Mouse (Mus musculus): ENCODE results near the gene Sh3rf3. TPM values are rescaled to one million over a fixed set of nuclear protein-coding genes. Genes with fewer than 3 reads are reported as not detected.
A peak's percentile ranks its signal among the peaks of the same experiment; 100 is the strongest.

Sh3rf3 gene
- polyA plus RNA-seq, 1 experiment from 2014 or later, result 0.17 TPM

DNA sequence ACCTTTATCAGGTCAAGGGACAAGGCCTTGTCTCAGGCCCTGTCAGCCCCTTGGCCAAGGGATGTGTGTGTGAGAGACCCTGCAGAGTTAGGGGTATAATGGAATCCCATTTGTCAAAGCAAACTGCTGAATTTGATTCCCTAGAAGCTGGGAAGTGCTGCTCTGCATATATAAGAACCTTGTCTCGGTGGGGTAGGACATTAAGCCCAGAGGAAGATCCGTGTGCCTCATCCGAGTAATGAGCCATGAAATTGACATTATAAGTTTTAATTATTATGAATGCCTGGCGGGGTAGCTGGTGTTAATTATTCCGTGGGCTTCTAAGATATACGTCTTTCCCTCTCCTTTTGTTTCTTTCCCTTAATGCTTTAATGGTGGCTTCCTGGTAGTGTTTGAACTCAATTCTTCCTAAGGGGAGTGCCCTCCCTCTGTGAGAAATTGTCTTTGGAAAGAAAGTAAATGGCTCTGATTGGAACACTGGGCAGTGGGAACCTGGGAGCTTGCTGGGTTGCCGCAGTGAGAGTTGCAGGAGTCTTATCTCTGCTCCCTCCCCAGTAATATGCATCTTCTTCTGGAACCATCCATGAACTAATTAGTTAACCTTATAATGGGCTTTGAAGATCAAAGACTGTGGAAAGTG lies 166.3 kb downstream of the Sh3rf3 start:
- H3K27me3 ChIP-seq (replicated peaks; ENCODE audit: control insufficient read depth, insufficient read depth, low read length), result no peaks in the 10 kb centered on the region
- WGBS, result 69% methylated on average over 7 of the region's 7 CpGs
- H3K9me3 ChIP-seq (ENCODE audit: control insufficient read depth), result no peaks in the 10 kb centered on the region
- H3K4me1 ChIP-seq (replicated peaks; ENCODE audit: control insufficient read depth, insufficient read depth, low read length), result no peaks in the 10 kb centered on the region
- TF ChIP-seq CTCF (IDR thresholded peaks at IDR 0.05; ENCODE audit: low read depth), result no peak
- H3K9ac ChIP-seq (ENCODE audit: low read depth, low read length), result no peak overlapping the region
- no peak overlapping the region for H3K4me3 ChIP-seq (ENCODE audit: low read depth, low read length)
- no peak overlapping the region for H3K4me2 ChIP-seq (replicated peaks; ENCODE audit: low read depth)
- no peak overlapping the region for H3K27ac ChIP-seq (ENCODE audit: low read depth, low read length)
- ATAC-seq, result no peak
- H3K36me3 ChIP-seq (ENCODE audit: control insufficient read depth, insufficient read depth), result no peaks in the 10 kb centered on the region

DNA sequence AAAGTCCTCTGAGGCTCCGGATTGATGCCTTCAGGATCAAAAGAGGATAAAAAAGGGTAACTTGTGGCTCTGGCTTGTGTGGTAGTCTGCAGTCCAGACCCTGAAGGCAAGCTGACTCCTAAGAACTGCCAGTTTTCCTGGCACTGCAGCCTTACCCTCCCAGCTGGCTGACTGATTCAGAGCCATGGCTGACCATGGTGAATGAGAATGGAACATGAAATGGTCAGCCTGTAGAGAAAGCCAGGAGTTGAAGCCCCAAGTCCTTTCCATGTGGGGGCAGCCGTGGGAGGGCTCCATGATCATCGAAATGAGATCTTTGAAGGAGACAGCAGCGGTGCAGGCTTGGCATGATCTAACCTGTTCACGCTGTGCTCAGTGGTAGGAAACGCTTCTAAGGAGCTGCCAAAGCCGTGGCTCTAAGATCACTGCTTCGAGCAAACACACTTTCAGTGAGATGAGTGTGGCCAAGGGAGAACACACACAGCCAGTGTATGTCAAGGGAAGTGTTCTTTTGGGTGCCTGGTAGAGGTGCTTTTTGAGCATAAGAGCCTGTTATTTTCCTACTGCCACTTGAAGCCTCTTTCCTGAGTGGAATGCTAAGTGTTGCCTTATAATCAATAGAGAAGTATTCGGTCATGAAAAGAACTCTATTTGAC lies 168.6 kb downstream of the Sh3rf3 start:
- ATAC-seq, result no peak
- Histone ChIP-seq H3K9ac (ENCODE audit: low read depth, low read length) (no peak overlapping the region), H3K9me3 (ENCODE audit: control insufficient read depth) (no peaks in the 10 kb centered on the region), H3K4me2 (replicated peaks; ENCODE audit: low read depth) (no peak overlapping the region), H3K36me3 (ENCODE audit: control insufficient read depth, insufficient read depth) (no peaks in the 10 kb centered on the region), H3K4me3 (ENCODE audit: low read depth, low read length) (no peak overlapping the region), H3K27me3 (replicated peaks; ENCODE audit: control insufficient read depth, insufficient read depth, low read length) (no peaks in the 10 kb centered on the region), H3K4me1 (replicated peaks; ENCODE audit: control insufficient read depth, insufficient read depth, low read length) (no peaks in the 10 kb centered on the region), H3K27ac (ENCODE audit: low read depth, low read length) (no peak overlapping the region)
- no peak for TF ChIP-seq CTCF (IDR thresholded peaks at IDR 0.05; ENCODE audit: low read depth)
- 93% methylated on average over 9 of the region's 9 CpGs for WGBS

DNA sequence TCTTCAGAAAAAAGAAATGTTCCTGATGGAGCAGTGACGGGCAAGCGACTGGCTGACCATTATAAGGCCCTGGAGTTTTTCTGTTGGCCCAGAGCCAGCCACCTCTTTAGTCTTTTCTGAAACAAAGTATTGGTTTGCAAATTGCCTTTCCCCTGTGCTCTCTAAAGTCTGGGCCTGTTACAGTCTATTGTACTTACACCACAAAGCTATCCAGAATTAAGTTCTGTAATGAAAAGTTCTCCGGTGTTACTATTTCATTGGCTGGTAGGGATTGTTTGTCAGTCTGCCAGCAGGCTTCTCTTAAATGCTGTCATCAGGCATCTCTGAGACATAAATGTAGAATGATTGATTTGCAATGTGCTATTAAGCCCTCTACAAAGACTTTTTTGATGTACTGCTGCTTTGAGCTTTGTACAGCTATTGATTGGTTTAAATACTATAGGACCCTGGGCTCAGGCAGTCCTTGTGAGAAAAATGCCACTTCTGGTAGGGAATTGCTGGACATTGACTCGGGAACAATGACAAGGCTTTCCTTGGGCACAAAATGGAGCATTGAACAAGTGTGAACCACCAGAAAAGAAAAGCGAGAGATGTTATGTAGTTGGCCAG lies 169.5 kb downstream of the Sh3rf3 start:
- TF ChIP-seq CTCF (IDR thresholded peaks at IDR 0.05; ENCODE audit: low read depth), result no peak
- no peak for ATAC-seq
- H3K4me2 ChIP-seq (replicated peaks; ENCODE audit: low read depth), result no peak overlapping the region
- no peaks in the 10 kb centered on the region for H3K9me3 ChIP-seq (ENCODE audit: control insufficient read depth)
- no peaks in the 10 kb centered on the region for H3K4me1 ChIP-seq (replicated peaks; ENCODE audit: control insufficient read depth, insufficient read depth, low read length)
- WGBS, result 78% methylated on average over 5 of the region's 5 CpGs
- no peak overlapping the region for H3K4me3 ChIP-seq (ENCODE audit: low read depth, low read length)
- no peak overlapping the region for H3K9ac ChIP-seq (ENCODE audit: low read depth, low read length)
- no peaks in the 10 kb centered on the region for H3K27me3 ChIP-seq (replicated peaks; ENCODE audit: control insufficient read depth, insufficient read depth, low read length)
- H3K27ac ChIP-seq (ENCODE audit: low read depth, low read length), result no peak overlapping the region
- no peaks in the 10 kb centered on the region for H3K36me3 ChIP-seq (ENCODE audit: control insufficient read depth, insufficient read depth)

DNA sequence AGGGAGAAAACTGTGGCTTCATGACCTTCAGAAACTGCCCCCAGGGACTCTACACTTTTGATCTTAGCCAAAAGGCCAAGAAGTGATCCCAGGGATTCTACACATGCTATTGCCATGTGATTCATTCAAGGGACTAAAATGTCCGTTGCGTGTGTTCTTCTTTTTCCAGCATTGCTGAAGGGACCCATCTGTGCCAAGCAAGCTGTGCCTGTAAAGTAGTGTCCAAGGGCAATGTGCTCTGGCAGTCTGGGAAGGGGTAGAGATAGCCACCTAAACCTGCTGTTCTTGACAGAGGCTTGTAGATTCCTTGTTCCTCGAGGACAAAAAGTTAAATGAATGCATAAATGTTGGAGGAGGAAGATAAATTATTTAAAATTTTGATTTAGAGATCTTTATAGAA lies 178.5 kb downstream of the Sh3rf3 start:
- H3K4me1 ChIP-seq (replicated peaks; ENCODE audit: control insufficient read depth, insufficient read depth, low read length), result no peaks in the 10 kb centered on the region
- TF ChIP-seq CTCF (IDR thresholded peaks at IDR 0.05; ENCODE audit: low read depth), result no peak
- no peaks in the 10 kb centered on the region for H3K36me3 ChIP-seq (ENCODE audit: control insufficient read depth, insufficient read depth)
- ATAC-seq, result no peak
- no peak overlapping the region for H3K4me2 ChIP-seq (replicated peaks; ENCODE audit: low read depth)
- H3K27ac ChIP-seq (ENCODE audit: low read depth, low read length), result no peak overlapping the region
- no peaks in the 10 kb centered on the region for H3K9me3 ChIP-seq (ENCODE audit: control insufficient read depth)
- H3K9ac ChIP-seq (ENCODE audit: low read depth, low read length), result no peak overlapping the region
- no peaks in the 10 kb centered on the region for H3K27me3 ChIP-seq (replicated peaks; ENCODE audit: control insufficient read depth, insufficient read depth, low read length)
- WGBS, result 83% methylated on average over 3 of the region's 3 CpGs
- no peak overlapping the region for H3K4me3 ChIP-seq (ENCODE audit: low read depth, low read length)

DNA sequence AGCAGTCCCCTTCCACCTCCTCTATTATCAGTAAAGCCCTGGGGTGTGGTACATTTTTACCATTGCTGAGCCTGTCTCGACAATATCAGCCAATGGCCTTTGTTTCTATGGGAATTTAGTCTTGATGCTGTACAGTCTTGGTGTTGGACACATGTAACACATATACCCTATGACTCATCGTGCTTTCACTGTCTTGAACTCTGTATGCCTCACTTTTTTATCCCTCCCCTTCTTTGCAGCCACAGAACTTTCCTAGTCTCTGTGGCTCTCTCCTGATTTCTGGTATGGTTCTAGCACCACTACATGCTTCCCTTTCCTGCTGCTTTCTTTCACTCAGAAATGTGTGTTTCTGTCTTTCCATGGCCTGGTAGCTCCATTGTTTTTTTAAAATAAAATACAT lies 181.6 kb downstream of the Sh3rf3 start:
- H3K9me3 ChIP-seq (ENCODE audit: control insufficient read depth), result no peaks in the 10 kb centered on the region
- WGBS, result 76% methylated on average over 2 of the region's 2 CpGs
- TF ChIP-seq CTCF (IDR thresholded peaks at IDR 0.05; ENCODE audit: low read depth), result no peak
- H3K27ac ChIP-seq (ENCODE audit: low read depth, low read length), result no peak overlapping the region
- H3K4me2 ChIP-seq (replicated peaks; ENCODE audit: low read depth), result no peak overlapping the region
- no peaks in the 10 kb centered on the region for H3K4me1 ChIP-seq (replicated peaks; ENCODE audit: control insufficient read depth, insufficient read depth, low read length)
- no peak overlapping the region for H3K4me3 ChIP-seq (ENCODE audit: low read depth, low read length)
- no peaks in the 10 kb centered on the region for H3K27me3 ChIP-seq (replicated peaks; ENCODE audit: control insufficient read depth, insufficient read depth, low read length)
- no peak overlapping the region for H3K9ac ChIP-seq (ENCODE audit: low read depth, low read length)
- no peak for ATAC-seq
- H3K36me3 ChIP-seq (ENCODE audit: control insufficient read depth, insufficient read depth), result no peaks in the 10 kb centered on the region

DNA sequence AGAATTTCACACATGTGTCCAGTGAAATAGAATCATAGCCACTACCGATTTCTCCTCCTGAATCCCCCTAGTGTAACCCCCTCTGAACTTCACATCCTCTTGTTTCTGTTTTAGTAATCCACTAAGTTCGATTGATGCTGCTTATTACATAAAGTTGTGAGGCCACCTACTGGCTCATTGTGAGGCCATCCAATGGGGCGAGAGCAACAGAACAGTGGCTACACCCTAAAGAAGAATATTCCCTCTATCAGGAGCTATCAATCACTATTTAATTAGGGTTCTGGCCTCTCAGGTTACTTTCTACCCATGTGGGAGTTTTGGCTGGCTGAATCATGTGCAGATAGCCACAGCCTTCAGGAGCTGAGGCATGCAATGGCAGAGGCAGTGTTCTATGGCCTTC lies 182.0 kb downstream of the Sh3rf3 start:
- Histone ChIP-seq H3K4me1 (replicated peaks; ENCODE audit: control insufficient read depth, insufficient read depth, low read length) (no peaks in the 10 kb centered on the region), H3K27ac (ENCODE audit: low read depth, low read length) (no peak overlapping the region), H3K9me3 (ENCODE audit: control insufficient read depth) (no peaks in the 10 kb centered on the region), H3K4me3 (ENCODE audit: low read depth, low read length) (no peak overlapping the region), H3K9ac (ENCODE audit: low read depth, low read length) (no peak overlapping the region), H3K36me3 (ENCODE audit: control insufficient read depth, insufficient read depth) (no peaks in the 10 kb centered on the region), H3K4me2 (replicated peaks; ENCODE audit: low read depth) (no peak overlapping the region), H3K27me3 (replicated peaks; ENCODE audit: control insufficient read depth, insufficient read depth, low read length) (no peaks in the 10 kb centered on the region)
- TF ChIP-seq CTCF (IDR thresholded peaks at IDR 0.05; ENCODE audit: low read depth), result peak; percentile 20
- WGBS, result 68% methylated on average over 3 of the region's 3 CpGs
- no peak for ATAC-seq

All from intestine, postnatal 0 days (tissue).